Mouse (Mus musculus): ENCODE measurements at regions not wholly inside any gene's neighbourhood (a gene's known extent, or its start where the extent isn't known, plus 50 kb on each side); places are given as distances from the start of the nearest gene placed in this dataset.

GRCm38 (mm10) chr8:11909146-11909545 is 68.9 kb downstream of the Tex29 start:
- DNase-seq (ENCODE audit: low read depth, low spot score) = no peak

DNA sequence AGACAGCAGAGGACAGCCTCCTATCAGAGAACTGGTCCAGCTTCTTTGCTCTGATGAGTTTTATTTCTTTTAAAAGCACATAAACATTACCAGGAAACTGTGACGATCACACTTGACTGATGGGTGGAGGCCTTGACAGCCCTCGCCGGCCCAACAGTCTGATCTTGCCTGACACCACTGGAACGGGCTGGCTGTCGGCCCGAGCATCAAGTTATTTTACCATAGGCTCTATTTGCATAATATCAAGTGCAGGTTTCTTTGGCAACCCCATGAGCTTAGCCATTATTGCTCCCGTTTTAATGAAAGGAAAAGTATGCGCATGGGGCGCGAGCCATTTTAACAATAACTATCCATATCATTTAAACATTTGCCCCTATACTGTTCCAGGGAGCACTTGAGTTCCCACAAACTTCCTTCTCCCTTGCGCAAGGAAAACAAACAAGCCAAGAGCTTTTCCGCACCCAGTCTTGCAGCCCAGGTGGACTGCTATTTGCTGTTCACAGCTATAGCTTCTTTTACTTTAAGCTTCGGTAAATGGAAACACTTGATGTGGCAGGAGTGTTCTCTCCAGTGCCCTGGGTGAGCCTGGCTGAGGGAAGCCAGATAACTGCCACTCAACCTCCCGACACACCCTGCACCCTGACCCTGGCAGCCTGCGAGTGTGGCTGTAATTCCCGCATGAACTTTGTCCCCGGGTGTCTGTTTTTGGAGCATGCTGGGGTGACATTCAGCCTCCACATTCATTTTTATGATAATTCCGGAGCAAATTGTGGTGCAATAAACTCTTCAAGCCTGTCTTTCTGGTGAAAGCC is 71.6 kb downstream of the Tex29 start:
- no peak for DNase-seq (ENCODE audit: low read depth, low spot score)

DNA sequence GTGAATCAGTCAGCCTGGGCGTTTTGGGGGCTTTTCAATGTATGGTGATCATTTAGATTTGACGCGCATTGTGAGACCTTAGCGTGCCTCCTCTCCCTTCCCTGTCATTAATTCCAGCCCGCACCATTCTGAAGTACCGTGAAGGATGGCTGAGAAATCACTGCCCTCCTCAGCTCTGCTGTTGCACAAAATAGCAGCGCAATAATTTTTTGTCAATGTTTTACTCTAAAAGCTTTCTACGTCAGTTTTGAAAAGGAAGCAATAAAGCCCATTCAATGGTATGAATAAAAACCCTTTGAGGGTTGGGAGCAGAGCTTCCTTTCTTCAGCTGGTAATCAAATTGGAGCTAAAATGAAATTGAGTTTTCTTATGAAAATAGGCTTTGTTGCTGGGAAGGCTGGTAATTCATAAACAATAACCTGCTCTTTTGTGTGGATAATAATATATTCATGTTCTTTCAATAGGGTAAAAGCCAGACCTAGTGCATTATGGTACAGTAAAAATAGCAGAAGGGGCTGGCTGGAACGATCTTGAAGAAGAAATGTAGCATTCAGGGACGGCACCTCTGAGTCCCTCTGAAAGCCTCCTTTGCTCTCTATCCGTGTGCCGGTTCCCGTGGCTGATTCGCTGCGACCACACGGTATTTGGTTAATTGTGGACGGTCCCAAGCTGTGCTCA is 72.3 kb downstream of the Tex29 start:
- no peak for DNase-seq (ENCODE audit: low read depth, low spot score)

GRCm38 (mm10) chr8:11913129-11913900 is 73.0 kb downstream of the Tex29 start:
- no peak for DNase-seq (ENCODE audit: low read depth, low spot score)

GRCm38 (mm10) chr8:11914131-11914530 is 73.9 kb downstream of the Tex29 start:
- DNase-seq (ENCODE audit: low read depth, low spot score) = no peak

DNA sequence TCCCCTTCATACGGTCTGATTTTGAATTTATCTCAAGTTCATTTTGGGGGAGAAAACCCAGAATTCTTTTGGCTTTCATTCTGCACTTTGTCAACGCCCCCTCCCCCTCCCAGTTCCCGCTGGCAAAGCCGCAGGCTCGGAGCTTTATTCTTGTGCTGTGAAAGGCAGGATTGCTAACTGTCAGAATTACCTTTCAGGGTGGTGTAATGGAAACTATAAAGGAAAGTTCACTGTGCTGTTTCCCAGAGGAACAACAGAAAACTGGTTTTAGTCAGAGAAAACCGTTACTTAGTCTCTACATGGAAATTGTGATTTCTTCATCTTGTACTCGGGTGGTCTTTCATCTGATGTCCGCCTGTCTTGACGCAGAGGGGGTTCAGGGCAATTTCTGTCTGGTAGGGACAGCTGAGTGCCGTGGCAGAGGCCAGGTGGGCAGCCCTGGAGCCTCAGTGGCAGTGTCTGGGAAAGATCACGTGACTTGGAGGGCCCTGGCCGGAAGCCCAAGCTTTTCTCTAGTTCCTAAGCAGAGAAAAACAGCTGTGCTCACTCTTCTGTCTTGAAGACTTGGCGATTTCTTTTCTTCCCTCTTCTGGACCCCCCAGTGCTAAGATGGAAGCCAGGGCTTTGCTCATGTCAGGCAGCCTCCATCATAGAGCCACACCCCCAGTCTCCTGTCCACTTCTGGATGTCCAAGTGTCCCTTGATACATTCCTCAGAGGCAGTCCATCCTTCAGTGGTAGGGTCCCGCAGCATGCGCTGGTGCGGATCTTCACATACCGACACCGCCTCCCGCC is 74.6 kb downstream of the Tex29 start:
- no peak for DNase-seq (ENCODE audit: low read depth, low spot score)

GRCm38 (mm10) chr8:11915721-11916120 is 75.4 kb downstream of the Tex29 start:
- DNase-seq (ENCODE audit: low read depth, low spot score) = no peak

GRCm38 (mm10) chr8:11919876-11920275 is 79.6 kb downstream of the Tex29 start:
- DNase-seq (ENCODE audit: low read depth, low spot score) = no peak

- DNase-seq (ENCODE audit: low read depth, low spot score) = peak; percentile 2
These were observed 82.8 kb downstream of the Tex29 start for GRCm38 (mm10) chr8:11923115-11923514.

DNA sequence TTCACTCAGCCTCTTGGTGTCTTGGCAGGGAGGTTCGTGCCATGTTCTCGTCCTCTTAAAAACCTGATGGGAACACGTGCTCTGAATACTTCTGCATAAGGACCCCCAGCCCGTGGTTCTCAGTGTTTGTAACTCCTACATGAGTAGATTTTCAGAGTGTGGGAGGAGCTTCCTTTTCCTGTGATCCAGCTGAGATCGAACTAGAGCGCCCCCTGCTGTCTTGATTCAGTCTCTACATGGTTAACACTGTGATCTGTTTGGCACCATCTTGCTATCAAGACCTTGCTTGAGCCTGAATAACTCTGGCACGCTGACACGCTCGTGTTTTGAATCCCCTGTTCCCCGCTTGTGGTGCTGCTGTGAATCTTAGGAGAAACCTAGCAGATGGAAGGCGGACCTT is 83.9 kb downstream of the Tex29 start:
- peak; percentile 67 for DNase-seq (ENCODE audit: low read depth, low spot score)

- peak; percentile 31 for DNase-seq (ENCODE audit: low read depth, low spot score)
These were observed 102.6 kb downstream of the Tex29 start for GRCm38 (mm10) chr8:11942892-11943332.

DNA sequence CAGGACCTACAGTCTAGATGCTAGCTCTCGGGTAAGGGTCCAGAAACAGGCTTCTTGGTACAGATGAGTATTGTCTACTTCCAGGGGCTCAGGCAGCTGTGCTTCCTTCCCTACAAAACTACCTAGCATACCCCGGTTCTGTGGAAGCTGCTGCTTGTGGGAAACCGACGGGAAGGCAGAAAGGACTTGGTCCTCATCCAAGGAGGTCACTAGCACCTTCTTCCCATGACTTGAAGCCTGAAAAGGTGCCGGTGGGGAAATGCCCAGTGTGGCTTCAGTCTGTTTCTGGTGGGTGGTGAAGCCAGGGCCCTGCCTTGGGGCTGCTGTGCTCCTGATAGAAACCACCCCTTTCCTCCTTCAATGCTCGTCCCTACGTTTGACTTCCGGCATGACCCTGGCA is 107.5 kb downstream of the Tex29 start:
- DNase-seq (ENCODE audit: low read depth, low spot score) = no peak

DNA sequence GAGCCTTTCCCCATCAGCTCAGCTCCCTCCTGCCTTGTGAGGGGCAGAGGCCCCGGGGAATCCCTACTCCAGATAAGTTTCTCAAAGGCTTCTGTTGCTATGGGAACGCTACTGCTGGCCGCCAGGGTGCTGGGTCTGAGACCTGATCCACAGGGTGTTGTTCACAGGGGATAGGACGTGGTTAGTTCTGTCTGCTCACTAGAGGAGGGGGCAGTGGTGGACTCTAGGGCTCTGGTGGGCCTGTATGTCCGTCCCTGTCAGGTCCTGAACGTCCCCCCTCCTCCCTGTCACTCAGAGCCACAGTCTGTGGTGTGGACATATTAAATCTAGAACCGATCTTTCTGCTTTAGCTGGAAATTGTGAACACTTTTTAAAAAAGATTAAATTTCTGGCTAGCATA is 116.0 kb downstream of the Tex29 start:
- DNase-seq (ENCODE audit: low read depth, low spot score) = no peak

DNA sequence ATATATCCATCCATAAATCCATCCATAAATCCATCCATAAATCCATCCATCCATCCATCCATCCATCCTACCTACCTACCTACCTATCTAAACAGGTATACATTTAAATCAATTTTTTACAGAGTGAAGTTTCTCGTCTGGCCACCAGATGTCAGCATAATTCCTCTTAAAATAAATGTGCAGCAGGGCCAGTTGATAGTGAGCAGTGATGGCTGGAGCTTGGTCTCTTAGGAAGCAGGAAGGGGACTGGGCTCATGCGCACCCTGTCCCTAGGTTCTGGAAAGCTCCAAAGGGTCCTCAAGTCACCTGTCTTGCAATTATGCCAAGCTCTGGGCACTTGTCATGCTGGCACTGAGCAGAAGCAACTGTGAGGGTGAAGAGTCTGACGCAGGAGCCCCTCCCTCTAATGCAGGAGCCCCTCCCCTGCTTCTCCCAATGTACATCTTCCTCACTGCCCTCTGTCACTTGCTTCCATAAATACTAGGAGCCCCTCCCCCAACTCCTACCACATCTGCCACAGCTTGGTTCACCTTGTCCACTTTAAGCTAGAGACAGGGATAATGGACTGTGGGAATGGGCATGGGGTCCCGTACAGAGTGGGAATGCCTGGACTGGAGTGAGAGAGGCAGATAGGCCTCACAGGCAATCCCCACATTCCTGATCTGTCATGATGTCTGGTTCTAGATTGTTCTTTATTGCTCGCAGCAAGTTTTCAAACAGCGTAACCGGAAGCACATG is 116.9 kb downstream of the Tex29 start:
- DNase-seq (ENCODE audit: low read depth, low spot score) = peak; percentile 47

- no peak for DNase-seq (ENCODE audit: low read depth, low spot score)
These were observed 117.9 kb downstream of the Tex29 start for GRCm38 (mm10) chr8:11958176-11958575.

- DNase-seq (ENCODE audit: low read depth, low spot score) = no peak
These were observed 119.2 kb downstream of the Tex29 start for GRCm38 (mm10) chr8:11959466-11959865.

DNA sequence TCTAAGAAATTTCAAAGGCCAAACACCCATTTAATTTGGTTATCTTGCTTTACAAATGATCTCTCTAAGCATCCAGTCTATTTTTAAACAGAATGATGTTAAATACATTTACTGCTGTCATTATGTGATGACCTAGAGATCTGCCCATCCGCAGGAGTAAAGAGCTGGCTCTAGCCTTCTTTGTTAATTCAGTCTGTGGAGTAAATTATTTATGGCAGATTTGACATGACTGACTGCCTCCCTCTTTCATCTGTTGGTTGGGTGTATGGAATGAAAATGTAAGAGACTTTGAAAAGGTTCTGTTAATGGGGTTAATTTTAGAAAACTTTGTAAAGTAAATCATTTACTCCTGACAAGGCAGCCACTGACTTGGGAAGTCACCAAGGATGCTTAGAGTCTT is 123.3 kb downstream of the Tex29 start:
- DNase-seq (ENCODE audit: low read depth, low spot score) = no peak

GRCm38 (mm10) chr8:11967670-11968069 is 127.4 kb downstream of the Tex29 start:
- no peak for DNase-seq (ENCODE audit: low read depth, low spot score)

DNA sequence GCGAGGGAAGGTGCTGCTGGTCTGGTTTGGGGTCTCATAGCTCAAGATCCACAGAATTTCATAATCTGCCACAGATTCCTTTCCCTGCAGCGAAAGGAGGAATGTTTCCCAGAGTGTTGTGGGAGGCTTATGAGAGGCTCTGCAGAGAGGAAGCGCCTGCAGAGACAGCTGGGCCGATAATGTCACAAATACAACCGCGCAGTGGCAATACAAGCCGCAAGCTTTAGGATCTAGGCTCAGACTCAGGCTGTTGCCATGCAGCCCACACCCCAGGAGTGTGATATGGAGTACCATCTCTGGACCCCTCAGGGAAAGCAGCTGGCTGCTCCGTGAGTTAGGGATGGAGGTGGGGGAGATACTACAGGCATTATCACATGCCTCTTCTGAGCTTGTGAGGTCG is 130.2 kb downstream of the Tex29 start:
- DNase-seq (ENCODE audit: low read depth, low spot score) = no peak

DNA sequence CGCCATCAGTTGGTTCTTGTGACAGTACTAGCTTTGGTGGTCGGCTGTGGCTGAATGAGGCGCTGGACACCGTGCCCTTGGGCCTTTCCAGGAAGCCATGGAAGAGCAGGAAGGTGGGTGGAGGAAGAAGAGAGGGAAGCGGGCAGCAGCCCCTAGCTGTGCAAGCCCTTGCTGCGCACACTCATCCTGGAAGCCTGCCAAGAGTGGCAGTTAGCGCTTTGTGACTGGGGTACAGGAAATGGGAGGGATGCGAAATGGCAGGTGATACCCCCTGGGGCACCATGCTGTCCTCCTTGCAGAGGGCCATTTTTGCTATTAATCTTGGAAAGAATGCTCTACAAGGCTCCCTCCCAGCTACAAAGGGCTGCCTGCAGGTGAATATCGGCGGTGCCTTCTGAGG is 133.2 kb downstream of the Tex29 start:
- DNase-seq (ENCODE audit: low read depth, low spot score) = no peak

GRCm38 (mm10) chr8:11977121-11977520 is 136.8 kb downstream of the Tex29 start:
- no peak for DNase-seq (ENCODE audit: low read depth, low spot score)

All from CD4-positive, CD25-positive, alpha-beta regulatory T cell, adult 2 months (primary cell).